Mouse (Mus musculus) pancreas, adult 10 weeks (tissue): Measurements from ENCODE around the gene Ripply3. TPM values are rescaled to one million over a fixed set of nuclear protein-coding genes. Genes with fewer than 3 reads are reported as not detected.

Source experiments
- polyA plus RNA-seq: library from polyadenylated mRNA; stranded (reverse); fragments of 350-450 nt; fragmentation: Illumina TruSeq; extraction: RNeasy Lipid Tissue Mini Kit (QIAGEN cat#74804); gene quantifications from one replicate; pipeline ENCODE4 v1.2.3, GENCODE M21; 2015; ENCODE audit warnings: low read depth, low replicate concordance; ENCODE audit not compliant: insufficient read depth

Ripply3 gene
- polyA plus RNA-seq, result 4.2 TPM

DNA sequence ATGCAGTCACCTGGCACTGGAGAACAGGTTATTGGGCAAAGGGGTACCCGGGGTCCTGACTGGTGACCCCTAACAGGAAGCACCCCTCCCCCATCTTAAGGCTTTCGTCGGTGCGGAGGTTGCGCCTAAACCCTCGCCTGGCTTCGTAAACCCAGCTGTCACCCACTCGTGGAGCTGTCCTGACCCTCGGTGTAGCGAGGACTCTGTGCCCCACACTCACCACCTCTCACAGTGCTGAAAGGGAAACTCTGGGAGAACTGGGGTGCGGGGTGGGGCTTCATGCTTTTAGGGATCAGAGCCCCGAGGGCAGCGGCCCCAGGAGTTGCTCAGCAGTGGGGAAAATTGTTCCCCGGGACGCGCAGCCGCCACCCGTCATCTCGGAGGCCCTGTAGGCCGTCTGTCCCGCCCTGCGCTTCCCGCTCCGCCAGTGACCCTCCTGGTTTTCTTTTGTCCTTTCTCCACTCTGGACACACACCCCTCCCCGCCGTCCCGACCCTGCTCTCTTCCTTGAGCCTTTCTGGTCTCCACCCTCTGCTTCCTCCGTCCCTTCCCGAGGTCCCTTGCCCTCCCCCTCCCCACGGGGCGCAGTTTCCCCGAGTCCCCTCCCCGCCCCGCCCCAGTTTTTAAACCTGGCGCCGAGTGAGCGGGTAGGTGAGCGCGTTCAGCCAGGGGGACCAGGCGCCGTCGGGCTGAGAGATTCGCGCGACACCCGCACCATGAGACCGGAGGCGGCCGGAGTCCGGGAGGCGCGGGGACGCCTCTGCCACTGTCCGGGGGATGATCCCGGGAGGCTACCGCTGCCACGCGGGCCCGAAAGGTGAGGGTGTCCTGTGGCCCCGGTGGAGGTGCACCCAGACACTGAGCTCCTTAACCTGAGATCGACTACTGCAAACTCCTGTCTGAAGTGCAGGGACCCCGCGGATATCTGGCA, at the start of gene Ripply3:
Gene Ripply3 (plus strand): TSS at position 640 of the 931 bp plus-strand sequence.

DNA sequence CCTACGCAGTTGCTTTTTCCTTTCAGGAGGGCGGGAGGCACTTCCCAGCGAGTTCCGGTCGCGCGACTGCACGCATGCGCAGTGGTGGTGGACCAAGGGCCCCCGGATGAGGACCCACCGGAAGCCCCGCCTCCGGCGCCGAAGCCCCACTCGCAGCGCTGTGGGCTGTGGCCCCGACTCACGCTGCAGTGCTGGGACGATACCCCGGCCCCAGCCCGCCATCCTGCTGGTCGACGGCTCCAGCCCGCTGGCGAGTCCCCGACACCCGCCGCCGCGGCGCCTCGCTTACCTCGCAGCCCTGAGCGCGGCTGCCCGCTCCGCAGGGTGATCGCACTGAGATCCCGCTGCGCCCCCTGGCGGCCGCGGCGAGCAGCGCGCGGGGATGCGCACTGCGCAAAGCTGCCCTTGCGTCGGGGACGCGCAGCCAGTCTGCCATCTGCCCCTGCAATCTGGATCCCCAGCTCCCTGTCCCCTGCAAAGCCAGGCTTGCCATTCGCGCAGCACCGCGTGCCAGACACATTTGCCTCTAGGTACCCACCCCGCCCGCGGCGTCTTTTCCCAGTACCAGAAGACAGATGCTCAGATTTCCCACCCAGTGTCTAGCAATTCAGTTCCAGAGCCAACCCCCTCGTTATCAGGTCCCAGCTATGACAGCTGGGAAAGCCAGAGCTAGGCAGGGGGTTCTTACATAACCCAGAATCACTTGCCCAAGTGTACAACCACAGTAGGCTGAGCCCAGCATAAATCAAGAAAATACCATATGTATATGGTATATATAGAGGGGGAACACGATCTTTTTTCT, 14.8 kb upstream of the Ripply3 start, which contains the start of gene Hlcs:
Gene Hlcs (minus strand): TSS at position 343 of the 802 bp plus-strand sequence.

DNA sequence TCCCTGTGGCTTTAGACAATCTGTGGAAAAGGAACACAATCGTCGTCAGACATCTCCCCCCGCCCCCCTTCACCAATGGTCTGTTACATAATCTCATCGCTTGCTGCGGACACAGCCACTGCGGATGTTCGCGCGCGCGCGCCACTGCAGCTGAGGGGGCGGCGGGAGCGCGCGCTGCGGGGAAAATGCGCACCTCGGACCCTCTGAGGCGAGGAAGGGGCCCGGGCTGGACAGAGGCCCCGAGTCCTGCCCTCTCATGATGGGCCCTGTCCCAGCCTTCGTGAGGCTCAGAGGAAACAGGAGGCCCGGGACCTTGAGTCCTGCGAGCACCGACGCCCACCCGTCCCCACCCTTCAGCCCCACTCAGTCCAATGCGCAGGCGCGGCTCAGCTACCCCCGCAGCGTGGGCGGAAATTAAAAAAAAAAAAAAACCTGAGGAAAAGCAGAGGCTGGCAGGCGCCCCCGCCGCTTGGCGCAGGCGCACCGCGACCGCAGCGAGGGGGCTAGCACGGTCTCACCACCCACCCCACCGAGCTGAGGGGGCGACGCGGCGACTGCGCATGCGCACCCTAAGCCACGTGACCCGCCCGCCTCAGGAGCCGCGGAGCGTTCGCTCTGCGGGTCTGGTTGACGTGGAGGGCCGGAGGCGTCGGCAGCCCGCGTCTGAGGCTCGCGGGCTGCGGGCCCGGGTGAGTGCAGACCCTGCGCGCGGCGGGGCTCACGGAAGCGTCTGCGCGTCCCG, 42.1 kb downstream of the Ripply3 start, which contains the start of gene Ttc3:
Gene Ttc3 (plus strand): TSS at position 446 of the 742 bp plus-strand sequence.

DNA sequence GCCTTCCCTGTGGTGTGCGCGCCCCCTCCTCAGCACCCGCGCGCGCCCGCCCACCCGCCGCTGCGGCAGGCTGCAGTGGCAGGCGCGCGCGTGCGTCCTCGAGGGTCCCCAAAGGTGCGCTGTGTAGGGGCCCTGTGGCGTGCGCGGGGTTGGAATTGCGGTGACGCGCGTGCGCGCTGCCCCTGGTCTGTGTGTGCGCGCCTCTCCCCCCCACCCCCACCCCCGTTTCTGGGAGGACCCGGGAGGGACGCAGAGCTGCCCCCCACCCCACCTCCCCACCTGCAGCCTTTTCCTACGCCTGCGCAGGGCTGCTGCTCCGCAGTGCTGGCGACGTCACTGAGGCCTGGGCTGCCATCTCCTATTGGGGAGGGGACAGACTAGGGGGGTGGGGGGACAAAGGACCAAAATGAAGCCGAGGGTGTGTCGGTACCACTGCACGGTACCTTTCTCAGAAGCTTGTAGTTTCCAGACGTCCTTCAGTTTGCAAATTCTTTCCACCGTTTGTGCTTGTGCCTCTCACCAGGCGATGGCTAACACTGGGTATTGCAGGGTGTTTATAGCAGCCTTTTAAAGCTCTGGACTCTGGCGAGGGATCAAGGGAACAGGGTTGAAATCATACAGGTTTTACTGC, 43.2 kb downstream of the Ripply3 start, which contains the start of gene Pigp:
Gene Pigp (minus strand): TSS at position 542 of the 631 bp plus-strand sequence.

Other genes starting within 250 kb of the Ripply3 start
- not detected for gene Sim2, start 243.5 kb upstream of the Ripply3 start, polyA plus RNA-seq
- 3.8 TPM for gene Hlcs, start 14.8 kb upstream of the Ripply3 start, polyA plus RNA-seq
- gene Ttc3, start 42.2 kb downstream of the Ripply3 start, polyA plus RNA-seq, result 10.4 TPM
- 18.3 TPM for gene Pigp, start 43.4 kb downstream of the Ripply3 start, polyA plus RNA-seq
- gene Vps26c, start 198.4 kb downstream of the Ripply3 start, polyA plus RNA-seq, result 5.4 TPM
- gene Dyrk1a, start 241.6 kb downstream of the Ripply3 start, polyA plus RNA-seq, result 4.4 TPM